Mouse (Mus musculus) right cerebral cortex, postnatal 4 days (tissue): ENCODE measurements at regions not wholly inside any gene's neighbourhood (a gene's known extent, or its start where the extent isn't known, plus 50 kb on each side); places are given as distances from the start of the nearest gene placed in this dataset.

Experiments
- DNase-seq: peaks from one replicate; pipeline ENCODE4 v3.0.0-alpha.2; 2022

GRCm38 (mm10) chr15:37166744-37167143, 159.2 kb upstream of the Zfp706 start:
- no peak for DNase-seq

GRCm38 (mm10) chr15:37165887-37166507, 158.4 kb upstream of the Zfp706 start:
- no peak for DNase-seq

DNA sequence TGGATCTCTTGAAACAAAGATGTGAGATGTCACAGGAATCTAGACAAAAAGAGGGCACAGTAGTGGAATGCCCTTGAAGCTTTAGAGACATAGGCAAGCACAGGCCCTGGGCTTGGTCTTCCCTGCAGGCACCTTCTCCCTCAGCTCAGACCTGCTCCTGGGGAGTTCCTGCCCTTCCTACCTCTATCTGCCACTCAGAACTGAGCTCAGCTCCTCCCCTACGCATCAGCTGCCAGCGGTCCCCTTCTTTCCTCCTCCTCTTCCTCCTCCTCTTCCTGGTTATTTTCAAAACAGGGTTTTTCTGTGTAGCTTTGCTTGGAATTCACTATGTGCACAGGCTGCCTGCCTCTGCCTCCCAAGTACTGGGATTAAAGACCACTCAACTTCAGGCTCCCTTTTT, 157.6 kb upstream of the Zfp706 start:
- DNase-seq = no peak

GRCm38 (mm10) chr15:37164191-37165135, 156.9 kb upstream of the Zfp706 start:
- no peak for DNase-seq

- DNase-seq = no peak
Observed at GRCm38 (mm10) chr15:37159956-37160355, 152.4 kb upstream of the Zfp706 start.

DNA sequence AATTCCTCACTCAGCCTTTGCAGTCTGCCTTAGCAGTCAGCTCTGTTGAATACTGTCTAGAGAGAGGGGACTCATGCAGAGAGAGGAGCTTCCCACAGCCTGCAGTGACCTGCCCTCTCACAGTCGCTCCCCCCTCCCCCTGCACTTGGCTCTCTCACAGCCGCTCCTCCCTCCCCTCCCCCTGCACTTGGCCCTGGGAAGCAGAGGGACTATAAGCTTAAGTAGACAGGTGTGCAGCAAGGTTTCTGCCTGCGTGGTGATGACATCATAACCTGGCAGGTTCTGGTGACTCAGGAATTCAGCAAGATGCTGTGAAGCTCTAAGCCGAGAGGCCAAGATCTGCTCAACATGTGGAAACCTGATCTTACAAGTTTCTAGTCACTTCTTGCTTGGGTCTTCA, 151.8 kb upstream of the Zfp706 start:
- no peak for DNase-seq

- no peak for DNase-seq
Observed at GRCm38 (mm10) chr15:37157386-37157785, 149.8 kb upstream of the Zfp706 start.

GRCm38 (mm10) chr15:37154934-37155333, 147.4 kb upstream of the Zfp706 start:
- DNase-seq = no peak

DNA sequence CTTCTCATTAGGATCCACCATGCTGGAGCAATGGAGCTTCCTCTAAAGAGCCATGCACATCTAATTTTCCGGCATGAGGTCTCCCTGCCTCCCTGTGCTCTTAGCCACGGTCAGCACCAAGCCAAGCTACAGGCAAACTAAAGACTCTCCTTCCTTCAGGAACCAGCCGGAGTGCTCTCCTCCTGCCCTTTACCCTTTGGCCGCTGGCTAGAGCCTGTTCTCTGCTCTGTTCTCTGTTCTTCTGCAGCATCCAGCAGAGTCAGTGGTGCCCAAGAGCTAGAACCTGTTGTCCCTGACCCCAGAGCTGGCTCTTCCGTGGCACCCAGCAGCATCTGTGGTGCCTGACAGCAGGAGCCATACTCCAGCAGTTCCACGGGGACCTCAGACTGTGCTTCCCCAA, 145.6 kb upstream of the Zfp706 start:
- no peak for DNase-seq

GRCm38 (mm10) chr15:37135590-37136164, 128.1 kb upstream of the Zfp706 start:
- peak; percentile 55 for DNase-seq

GRCm38 (mm10) chr15:37134913-37135589, 127.5 kb upstream of the Zfp706 start:
- DNase-seq = no peak

GRCm38 (mm10) chr15:37134386-37134785, 126.8 kb upstream of the Zfp706 start:
- no peak for DNase-seq

DNA sequence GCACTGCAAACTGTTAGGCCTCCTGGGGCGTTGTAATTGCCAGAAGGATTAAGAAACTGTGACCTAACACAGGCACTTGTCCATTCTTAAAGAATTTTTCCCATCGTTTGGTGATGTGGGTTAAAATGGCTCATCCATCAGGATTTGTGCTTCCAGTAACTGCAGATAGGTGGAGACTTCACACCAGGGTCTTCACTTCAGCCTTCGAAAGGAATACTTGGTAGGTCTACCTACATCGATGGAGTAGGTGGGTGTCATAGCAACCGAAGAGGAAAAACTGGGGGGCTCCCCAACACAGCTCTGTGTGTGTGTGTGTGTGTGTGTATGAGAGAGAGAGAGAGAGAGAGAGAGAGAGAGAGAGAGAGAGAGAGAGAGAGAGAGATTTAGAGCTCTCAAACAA, 126.3 kb upstream of the Zfp706 start:
- no peak for DNase-seq

- DNase-seq = no peak
Observed at GRCm38 (mm10) chr15:37127681-37128080, 120.1 kb upstream of the Zfp706 start.

- DNase-seq = no peak
Observed at GRCm38 (mm10) chr15:37127170-37127569, 119.6 kb upstream of the Zfp706 start.

GRCm38 (mm10) chr15:37125823-37126222, 118.2 kb upstream of the Zfp706 start:
- DNase-seq = no peak

DNA sequence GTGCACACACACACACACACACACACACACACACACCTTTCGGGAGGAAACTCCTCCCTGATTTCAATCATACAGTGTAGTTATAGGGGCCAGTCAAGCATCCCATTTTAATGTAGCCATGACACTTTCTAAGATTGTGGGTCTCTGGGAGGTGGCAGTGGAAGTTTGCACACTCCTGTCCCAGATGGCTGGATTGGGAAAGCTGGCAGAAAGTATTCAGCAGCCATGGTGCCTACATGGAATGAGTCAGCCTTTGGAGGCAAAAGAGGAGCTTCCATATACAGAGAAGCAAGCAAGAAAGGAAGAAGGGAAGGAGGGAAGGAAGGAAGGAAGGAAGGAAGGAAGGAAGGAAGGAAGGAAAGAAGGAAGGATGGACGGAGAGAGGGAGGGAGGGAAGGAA, 117.4 kb upstream of the Zfp706 start:
- DNase-seq = no peak

- no peak for DNase-seq
Observed at GRCm38 (mm10) chr15:37124299-37124698, 116.7 kb upstream of the Zfp706 start.

- DNase-seq = peak; percentile 90
Observed at GRCm38 (mm10) chr15:37120381-37120780, 112.8 kb upstream of the Zfp706 start.

GRCm38 (mm10) chr15:37114119-37114518, 106.5 kb upstream of the Zfp706 start:
- peak; percentile 87 for DNase-seq

GRCm38 (mm10) chr15:37110462-37110861, 102.9 kb upstream of the Zfp706 start:
- no peak for DNase-seq

DNA sequence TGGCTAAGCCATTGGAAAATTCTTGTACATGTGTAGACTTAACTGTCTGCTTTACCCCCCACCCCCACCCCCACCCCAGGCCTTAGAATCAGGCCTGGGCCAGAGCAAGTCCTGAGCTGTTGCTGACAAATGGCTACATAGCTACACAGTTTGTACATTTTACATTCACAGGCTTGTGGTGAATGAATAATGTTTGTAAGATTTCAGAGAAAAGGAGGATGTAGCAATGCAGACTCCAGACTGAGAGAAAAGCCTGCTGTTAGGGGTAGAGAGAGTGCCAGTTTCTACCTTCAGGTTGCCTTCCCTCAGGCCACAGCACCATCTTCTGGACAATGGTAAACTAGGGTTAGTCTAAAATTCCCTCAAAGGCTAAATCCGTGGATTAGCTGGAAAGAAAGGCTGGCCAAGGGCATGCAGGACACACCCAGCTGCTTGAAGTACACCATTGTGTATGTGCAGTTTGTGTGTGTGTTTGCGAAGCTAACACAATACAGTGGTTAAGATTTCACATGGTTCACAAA, 94.5 kb upstream of the Zfp706 start:
- no peak for DNase-seq

DNA sequence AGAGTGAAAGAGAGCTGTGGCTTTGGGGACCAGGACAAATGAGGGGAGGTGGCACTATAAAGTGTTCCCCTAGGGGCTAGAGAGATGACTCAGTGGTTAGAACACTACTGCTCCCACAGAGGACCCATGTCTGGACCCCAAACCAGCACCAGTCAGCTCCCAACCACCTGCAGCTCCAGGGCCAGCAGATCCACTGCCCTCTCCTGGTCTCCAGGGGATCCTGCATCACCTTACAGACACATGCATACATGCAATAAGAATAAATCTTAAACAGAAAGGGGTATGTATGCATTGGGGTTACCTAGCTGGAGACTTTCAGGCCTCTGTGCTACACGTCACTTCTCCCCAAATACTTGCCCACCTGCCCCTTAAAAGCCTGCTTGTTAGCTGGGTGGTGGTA, 93.8 kb upstream of the Zfp706 start:
- no peak for DNase-seq
